Mouse (Mus musculus) brain, embryonic 14.5 days (tissue): ENCODE data around the gene Cald1.

Source experiments
- CTCF ChIP-seq: fragments of 200-500 bp; IDR thresholded peaks from 2 replicates; pipeline ENCODE4 v1.5.1; 2012; ENCODE audit warnings: inconsistent platforms, mild to moderate bottlenecking, moderate library complexity, borderline replicate concordance; ENCODE audit not compliant: insufficient read depth, insufficient read length; ENCODE audit errors: extremely low read depth
- POLR2A ChIP-seq: fragments of 200-500 bp; IDR thresholded peaks from 2 replicates; pipeline ENCODE4 v1.6.1; 2012; ENCODE audit warnings: mild to moderate bottlenecking, inconsistent platforms, borderline replicate concordance; ENCODE audit not compliant: poor library complexity, insufficient read depth, insufficient read length, severe bottlenecking; ENCODE audit errors: extremely low read depth

DNA sequence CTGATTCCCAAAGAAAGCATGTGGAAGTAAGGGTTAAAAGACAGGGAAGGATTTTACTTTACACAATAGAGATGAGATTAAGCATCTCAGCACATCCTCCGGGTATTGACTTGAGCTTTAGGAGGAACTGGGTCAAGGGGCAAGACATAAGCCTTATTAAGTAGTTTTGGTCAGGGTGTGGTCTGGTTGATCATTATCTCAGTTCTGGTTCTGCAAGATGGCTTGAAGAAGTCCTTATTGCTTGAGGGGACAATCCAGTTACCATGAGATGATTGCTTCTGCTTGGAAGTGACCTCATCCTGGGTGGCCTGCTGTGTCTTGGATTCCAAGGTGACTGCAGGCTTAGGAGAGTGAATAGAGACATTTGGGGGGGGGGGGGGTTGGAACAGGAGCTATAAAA lies 21.9 kb downstream of the Cald1 start:
- TF ChIP-seq CTCF, result no peak
- no peak for TF ChIP-seq POLR2A
